Mouse (Mus musculus) heart, embryonic 15.5 days (tissue): Measurements from ENCODE around the gene Slc1a5. TPM values are rescaled to one million over a fixed set of nuclear protein-coding genes. Genes with fewer than 3 reads are reported as not detected.

Experiments
- polyA plus RNA-seq: library from polyadenylated mRNA; unstranded; fragments of >200 nt; fragmentation: Nextera tagmentation; extraction: Ambion mirVana; gene quantifications from 2 replicates; pipeline ENCODE4 v1.2.1, GENCODE M21; 2015

Slc1a5 gene
- polyA plus RNA-seq, 1 experiment from 2014 or later = 40.2 TPM

Other genes with a start within 250 kb of the Slc1a5 start
- gene Arhgap35, start 166.3 kb upstream of the Slc1a5 start, polyA plus RNA-seq = 12.6 and 15.6 TPM in 2 replicates
- gene Ceacam15, start 105.6 kb upstream of the Slc1a5 start, polyA plus RNA-seq = 0.60 and 0.68 TPM in 2 replicates
- not detected in 2 replicates for gene Ceacam9, start 59.4 kb upstream of the Slc1a5 start, polyA plus RNA-seq
- 194 and 219 TPM in 2 replicates for gene Ap2s1, start 42.9 kb upstream of the Slc1a5 start, polyA plus RNA-seq
- gene Strn4, start 34.5 kb downstream of the Slc1a5 start, polyA plus RNA-seq = 73.9 and 90.0 TPM in 2 replicates
- 30.8 and 32.7 TPM in 2 replicates for gene Fkrp, start 35.4 kb downstream of the Slc1a5 start, polyA plus RNA-seq
- gene Prkd2, start 61.6 kb downstream of the Slc1a5 start, polyA plus RNA-seq = 9.9 and 13.3 TPM in 2 replicates
- gene Dact3, start 94.0 kb downstream of the Slc1a5 start, polyA plus RNA-seq = 5.8 and 7.0 TPM in 2 replicates
- 4.2 and 5.2 TPM in 2 replicates for gene Gng8, start 110.4 kb downstream of the Slc1a5 start, polyA plus RNA-seq
- 0.86 and 1.2 TPM in 2 replicates for gene Ptgir, start 125.2 kb downstream of the Slc1a5 start, polyA plus RNA-seq
- gene Calm3, start 142.8 kb downstream of the Slc1a5 start, polyA plus RNA-seq = 96.4 and 98.4 TPM in 2 replicates
- gene Pnmal2, start 163.3 kb downstream of the Slc1a5 start, polyA plus RNA-seq = 4.7 and 6.2 TPM in 2 replicates
- 0.05 and 0.24 TPM in 2 replicates for gene Pnmal1, start 178.3 kb downstream of the Slc1a5 start, polyA plus RNA-seq
- gene Gm42372, start 201.7 kb downstream of the Slc1a5 start, polyA plus RNA-seq = 0.05 and 0.23 TPM in 2 replicates
- gene Ccdc8, start 211.4 kb downstream of the Slc1a5 start, polyA plus RNA-seq = 28.1 and 34.0 TPM in 2 replicates
- 82.5 and 99.2 TPM in 2 replicates for gene Ppp5c, start 246.6 kb downstream of the Slc1a5 start, polyA plus RNA-seq